Mouse (Mus musculus) neural tube, embryonic 11.5 days (tissue): ENCODE results near the gene Mtmr1. TPM values are rescaled to one million over a fixed set of nuclear protein-coding genes. Genes with fewer than 3 reads are reported as not detected.

Experiments used
- ATAC-seq: fragments of 200-750 bp; cut with Nextera tagmentation; 2 replicates; pipeline ENCODE4 v1.8.0; 2017; ENCODE audit warnings: moderate number of reproducible peaks, mild to moderate bottlenecking, moderate TSS enrichment, moderate library complexity; ENCODE audit not compliant: insufficient read depth, low FRiP score, low TSS enrichment
- DNase-seq: peaks from one replicate; pipeline ENCODE4 v3.0.0-alpha.2; 2015; ENCODE audit warnings: low spot score
- H3K27ac ChIP-seq: fragments of 300-500 bp; sonication (generic); 2 replicates; pipeline ENCODE4 v1.5.1; 2014; ENCODE audit warnings: low read depth, mild to moderate bottlenecking, low read length
- H3K27me3 ChIP-seq: fragments of 300-500 bp; sonication (generic); 2 replicates; pipeline ENCODE4 v1.6.1; 2014; ENCODE audit warnings: mild to moderate bottlenecking, low read length, mixed read lengths; ENCODE audit not compliant: control insufficient read depth, insufficient read depth
- H3K36me3 ChIP-seq: fragments of 300-500 bp; sonication (generic); 2 replicates; pipeline ENCODE4 v1.6.1; 2014; ENCODE audit warnings: mild to moderate bottlenecking, low read length, moderate library complexity, mixed read lengths; ENCODE audit not compliant: control insufficient read depth, insufficient read depth
- H3K4me1 ChIP-seq: fragments of 300-500 bp; sonication (generic); 2 replicates; pipeline ENCODE4 v1.6.1; 2014; ENCODE audit warnings: low read length, mixed read lengths; ENCODE audit not compliant: control insufficient read depth, insufficient read depth
- H3K4me2 ChIP-seq: fragments of 300-500 bp; sonication (generic); 2 replicates; pipeline ENCODE4 v1.6.1; 2014; ENCODE audit warnings: low read depth, mild to moderate bottlenecking, moderate library complexity
- H3K4me3 ChIP-seq: fragments of 300-500 bp; sonication (generic); 2 replicates; pipeline ENCODE4 v1.5.1; 2014; ENCODE audit warnings: low read depth, low read length
- H3K9ac ChIP-seq: fragments of 300-500 bp; sonication (generic); 2 replicates; pipeline ENCODE4 v1.6.1; 2014; ENCODE audit warnings: mild to moderate bottlenecking, low read length
- H3K9me3 ChIP-seq: fragments of 300-500 bp; sonication (generic); 2 replicates; pipeline ENCODE4 v1.6.1; 2016; ENCODE audit warnings: low read length; ENCODE audit not compliant: control insufficient read depth
- WGBS: fragments of 180-500 bp; shearing (Covaris S2); extraction: QIAGEN DNeasy Blood & Tissue Kit; methylation state at CpG from one replicate; pipeline ENCODE4 v1.1.7; 2014; 5-methylcytosine and 5-hydroxymethylcytosine counted together
- polyA plus RNA-seq: library from polyadenylated mRNA; unstranded; fragments of >200 nt; fragmentation: Nextera tagmentation; extraction: Ambion mirVana; gene quantifications from 2 replicates; pipeline ENCODE4 v1.2.1, GENCODE M21; 2014

Gene Mtmr1
- polyA plus RNA-seq, 1 experiment from 2014 or later, result 15.4 TPM

- Histone ChIP-seq H3K4me1 (no peaks in the 10 kb centered on the region), H3K9me3 (no peaks in the 10 kb centered on the region), H3K4me3 (no peak overlapping the region), H3K27ac (no peak overlapping the region), H3K4me2 (no peak overlapping the region), H3K36me3 (no peaks in the 10 kb centered on the region), H3K27me3 (no peaks in the 10 kb centered on the region), H3K9ac (no peak overlapping the region)
- WGBS, result 88% methylated on average over 1 of the region's 1 CpGs
- ATAC-seq (no peak), DNase-seq (no peak)
These were observed 100.9 kb downstream of the Mtmr1 start for GRCm38 (mm10) chrX:71465417-71465816.

DNA sequence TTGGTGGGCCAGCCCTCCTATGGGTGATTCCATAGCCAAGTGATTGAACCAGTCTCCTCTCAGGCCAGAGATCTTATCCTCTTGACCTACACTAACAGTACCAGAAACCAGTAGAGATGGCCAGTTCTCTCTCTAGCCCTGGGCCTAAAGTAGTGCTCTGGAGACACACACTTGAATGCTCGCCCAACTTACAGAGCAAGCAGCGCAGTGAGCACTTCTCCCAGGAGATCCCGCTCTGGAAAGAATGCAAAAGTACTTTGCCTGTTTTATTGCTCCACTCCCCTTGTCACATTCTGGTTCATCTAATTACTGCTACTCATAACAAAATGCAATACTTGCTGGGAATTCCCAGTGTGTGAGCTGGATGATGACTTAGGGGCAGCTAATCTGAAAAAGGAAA is 102.9 kb downstream of the Mtmr1 start:
- Histone ChIP-seq H3K9ac (no peak overlapping the region), H3K4me2 (no peak overlapping the region), H3K27me3 (no peaks in the 10 kb centered on the region), H3K4me3 (no peak overlapping the region), H3K27ac (no peak overlapping the region), H3K4me1 (no peaks in the 10 kb centered on the region), H3K36me3 (no peaks in the 10 kb centered on the region), H3K9me3 (no peaks in the 10 kb centered on the region)
- WGBS, result 90% methylated on average over 3 of the region's 3 CpGs
- ATAC-seq (no peak), DNase-seq (no peak)

Other genes starting within 250 kb of the Mtmr1 start
- gene Mtm1, start 154.0 kb upstream of the Mtmr1 start, polyA plus RNA-seq, result 3.4 and 5.1 TPM in 2 replicates
- gene Cd99l2, start 128.1 kb downstream of the Mtmr1 start, polyA plus RNA-seq, result 28.7 and 33.4 TPM in 2 replicates
- 608 and 609 TPM in 2 replicates for gene Hmgb3, start 191.2 kb downstream of the Mtmr1 start, polyA plus RNA-seq